In the genomic region with DNA sequence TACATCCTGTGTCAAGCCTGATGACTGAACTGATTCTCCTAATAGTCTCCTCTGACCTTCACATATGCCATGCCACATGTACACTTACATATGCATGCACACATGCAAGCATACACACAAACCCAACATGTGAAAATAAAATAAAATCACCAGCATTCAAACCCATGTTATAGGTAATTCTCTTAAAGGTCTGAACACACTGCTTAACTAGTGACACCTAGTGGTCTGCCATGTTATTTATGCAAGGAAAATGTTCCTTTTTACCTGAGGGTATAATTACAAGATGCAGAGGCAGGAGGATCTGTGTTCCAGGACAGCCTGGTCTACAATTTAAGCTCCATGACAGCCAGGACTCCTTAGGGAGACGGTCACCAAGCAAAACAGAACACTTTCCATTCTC, we compare ENCODE assay signal across 8 mouse cellular contexts. TPM values are rescaled to one million over a fixed set of nuclear protein-coding genes. Genes with fewer than 3 reads are reported as not detected.
A peak's percentile ranks its signal among the peaks of the same experiment; 100 is the strongest.
DNase-seq lines count a peak whose midpoint lies in the region; ATAC-seq and TF ChIP-seq lines count a peak whose summit lies in the region.

No protein-coding gene starts in this region.

- H3K27me3 ChIP-seq in hindbrain, postnatal 0 days (ENCODE audit: insufficient read depth, low read length), result no peaks in the 10 kb centered on the region
- H3K27me3 ChIP-seq in hindbrain, embryonic 10.5 days (ENCODE audit: insufficient read depth, poor library complexity, severe bottlenecking), result no peaks in the 10 kb centered on the region
- no peaks in the 10 kb centered on the region for H3K27me3 ChIP-seq in CH12.LX (replicated peaks)
- no peaks in the 10 kb centered on the region for H3K27me3 ChIP-seq in limb, embryonic 10.5 days (ENCODE audit: low read depth, poor library complexity, severe bottlenecking)

- H3K4me1 ChIP-seq in hindbrain, postnatal 0 days (ENCODE audit: insufficient read depth, low read length), result no peaks in the 10 kb centered on the region
- H3K4me1 ChIP-seq in hindbrain, embryonic 10.5 days (replicated peaks), result no peaks in the 10 kb centered on the region
- no peaks in the 10 kb centered on the region for H3K4me1 ChIP-seq in CH12.LX (ENCODE audit: control insufficient read depth in 1 of 2, insufficient read depth in 2 of 2)
- H3K4me1 ChIP-seq in limb, embryonic 10.5 days, result no peaks in the 10 kb centered on the region

- no peak for TF ChIP-seq EP300 in CH12.LX (IDR thresholded peaks at IDR 0.05; ENCODE audit: low read length)

- H3K79me2 ChIP-seq in CH12.LX (replicated peaks; ENCODE audit: control insufficient read depth, extremely low read depth, insufficient read depth, poor library complexity, severe bottlenecking), result no peaks in the 10 kb centered on the region

- peaks cover 26% of the 10 kb centered on the region for H3K36me3 ChIP-seq in hindbrain, postnatal 0 days (ENCODE audit: insufficient read depth, low read length)
- H3K36me3 ChIP-seq in hindbrain, embryonic 10.5 days, result peaks cover 94% of the 10 kb centered on the region
- H3K36me3 ChIP-seq in CH12.LX (replicated peaks in 1 of 2; ENCODE audit: control insufficient read depth in 1 of 2, insufficient read depth in 1 of 2, low read length in 1 of 2), result peaks cover 36 to 77% of the 10 kb centered on the region in 2 experiments
- peaks cover 90% of the 10 kb centered on the region for H3K36me3 ChIP-seq in limb, embryonic 10.5 days

- dilution Hi-C loops in CH12.LX (cut with MboI; ENCODE audit: extremely low pct_ligation_motif_present, extremely low pct_unique_long_range_greater_than_20kb, low sequenced_read_pairs), result no loop called here

- ATAC-seq in hindbrain, postnatal 0 days, result no peak

- H3K9me3 ChIP-seq in hindbrain, postnatal 0 days (ENCODE audit: low read length), result no peaks in the 10 kb centered on the region
- H3K9me3 ChIP-seq in hindbrain, embryonic 10.5 days, result no peaks in the 10 kb centered on the region
- no peaks in the 10 kb centered on the region for H3K9me3 ChIP-seq in CH12.LX (replicated peaks; ENCODE audit: low read length)
- H3K9me3 ChIP-seq in limb, embryonic 10.5 days (replicated peaks), result no peaks in the 10 kb centered on the region

- no peak for TF ChIP-seq POLR2A in CH12.LX (IDR thresholded peaks at IDR 0.05; ENCODE audit: low read depth, low read length)

- peak; percentile 64 for DNase-seq in hindbrain, postnatal 0 days (ENCODE audit: low spot score)
- DNase-seq in hindbrain, embryonic 10.5 days (ENCODE audit: low spot score), result no peak
- DNase-seq in 3T3-L1 (ENCODE audit: low read depth, low spot score), result peak; percentile 71
- peak; percentile 38 for DNase-seq in CH12.LX (ENCODE audit: extremely low read depth)
- peak; percentile 33 for DNase-seq in embryo, embryonic 11 days
- no peak for DNase-seq in limb, embryonic 10.5 days (ENCODE audit: low spot score)
- no peak for DNase-seq in gastrocnemius, postnatal 36 days
- no peak for DNase-seq in gastrocnemius, postnatal 4 days (ENCODE audit: low spot score in 2 of 2)

- TF ChIP-seq CTCF in hindbrain, postnatal 0 days (IDR thresholded peaks at IDR 0.05; ENCODE audit: low read depth), result peak; percentile 70
- peak; percentile 66 to 72; a peak in 3 of 4 replicates for TF ChIP-seq CTCF in CH12.LX (conservative IDR thresholded peaks at IDR 0.05 in 1 of 2, IDR thresholded peaks at IDR 0.05 in 1 of 2; ENCODE audit: low read depth in 2 of 2, low read length in 2 of 2)

- in situ Hi-C loops in CH12.LX (cut with MboI; ENCODE audit: low pct_ligation_motif_present, low pct_unique_long_range_greater_than_20kb, low sequenced_read_pairs), result no loop called here

- H3K4me2 ChIP-seq in hindbrain, postnatal 0 days (ENCODE audit: low read depth, low read length), result no peak overlapping the region
- H3K4me2 ChIP-seq in CH12.LX (ENCODE audit: insufficient read depth, low read depth, poor library complexity, severe bottlenecking), result no peak overlapping the region

- H3K4me3 ChIP-seq in hindbrain, postnatal 0 days (ENCODE audit: low read length), result no peak overlapping the region
- no peak overlapping the region for H3K4me3 ChIP-seq in hindbrain, embryonic 10.5 days
- no peak overlapping the region for H3K4me3 ChIP-seq in CH12.LX (replicated peaks in 1 of 3; ENCODE audit: low read depth in 2 of 3, low read length in 2 of 3, poor library complexity in 1 of 3)
- H3K4me3 ChIP-seq in limb, embryonic 10.5 days, result no peak overlapping the region

- TF ChIP-seq RAD21 in CH12.LX (IDR thresholded peaks at IDR 0.05; ENCODE audit: low read depth, low read length), result peak; percentile 64

- H3K27ac ChIP-seq in hindbrain, postnatal 0 days, result no peak overlapping the region
- no peak overlapping the region for H3K27ac ChIP-seq in hindbrain, embryonic 10.5 days
- no peak overlapping the region for H3K27ac ChIP-seq in CH12.LX (ENCODE audit: insufficient read depth, low read depth)
- no peak overlapping the region for H3K27ac ChIP-seq in limb, embryonic 10.5 days

- no peak overlapping the region for H3K9ac ChIP-seq in hindbrain, postnatal 0 days (replicated peaks; ENCODE audit: low read length)
- H3K9ac ChIP-seq in CH12.LX (ENCODE audit: insufficient read depth, low read depth), result no peak overlapping the region

- intact Hi-C loops in gastrocnemius, postnatal 36 days (cut with DNase I), result loop anchor here (2.0 kb wide), 1 partner anchor 90 kb away; no protein-coding TSS in a partner anchor

- 87% methylated on average over 1 of the region's 1 CpGs for WGBS in hindbrain, postnatal 0 days
- WGBS in hindbrain, embryonic 10.5 days, result 89% methylated on average over 1 of the region's 1 CpGs
- 86% methylated on average over 1 of the region's 1 CpGs for WGBS in limb, embryonic 10.5 days

TF ChIP-seq in CH12.LX, 34 proteins besides CTCF, POLR2A, EP300 and RAD21:
- TF ChIP-seq CHD1 (IDR thresholded peaks at IDR 0.05; ENCODE audit: low read depth, low read length) (no peak), ELF1 (IDR thresholded peaks at IDR 0.05; ENCODE audit: low read depth, low read length) (no peak), MAFK (IDR thresholded peaks at IDR 0.05; ENCODE audit: insufficient replicate concordance, low read length) (no peak), ZC3H11A (IDR thresholded peaks at IDR 0.05; ENCODE audit: low read depth, low read length) (no peak), SMC3 (IDR thresholded peaks at IDR 0.05; ENCODE audit: low read depth, low read length) (peak; percentile 61)
TF ChIP-seq in CH12.LX: peak in this region for 1.

RNA-seq across cellular contexts. Expression of gene Depdc7, which starts 32.1 kb away (rescaled TPM):
- total RNA-seq in hindbrain, postnatal 0 days (2014; rRNA removed), result 1.3 and 1.8 TPM in 2 replicates
- 0.59 and 1.2 TPM in 2 replicates for polyA plus RNA-seq in hindbrain, postnatal 0 days (2015; fragmentation: Nextera tagmentation; extraction: Ambion mirVana)
- polyA plus RNA-seq in hindbrain, embryonic 10.5 days (2016; fragmentation: Nextera tagmentation; extraction: Ambion mirVana), result 2.1 and 2.8 TPM in 2 replicates
- total RNA-seq in CH12.LX (2012; rRNA removed), result 4.3 and 5.0 TPM in 2 replicates
- 0.32 and 1.00 TPM in 2 replicates for total RNA-seq in CH12.LX (2014; rRNA removed)
- 0.63 and 0.81 TPM in 2 replicates for polyA plus RNA-seq in CH12.LX (2012; ENCODE audit: insufficient read length, low read depth)
- 1.8 and 2.7 TPM in 2 replicates for polyA plus RNA-seq in limb, embryonic 10.5 days (2016; fragmentation: Nextera tagmentation; extraction: Ambion mirVana)
- total RNA-seq in gastrocnemius, postnatal 36 days (2021), result 1 to 10 TPM; 1.4 to 1.7 TPM
- 1 to 10 TPM; 2.4 to 3.3 TPM for total RNA-seq in gastrocnemius, postnatal 4 days (2021)

RNA-seq across cellular contexts. Expression of gene Qser1, which starts 41.8 kb away (rescaled TPM):
- total RNA-seq in hindbrain, postnatal 0 days (2014; rRNA removed), result 12.2 and 14.1 TPM in 2 replicates
- 4.1 and 4.3 TPM in 2 replicates for polyA plus RNA-seq in hindbrain, postnatal 0 days (2015; fragmentation: Nextera tagmentation; extraction: Ambion mirVana)
- 7.1 and 9.8 TPM in 2 replicates for polyA plus RNA-seq in hindbrain, embryonic 10.5 days (2016; fragmentation: Nextera tagmentation; extraction: Ambion mirVana)
- total RNA-seq in CH12.LX (2012; rRNA removed) (3.3 and 3.7 TPM in 2 replicates), CH12.LX (2014; rRNA removed) (6.3 and 6.8 TPM in 2 replicates)
- polyA plus RNA-seq in CH12.LX (2012; ENCODE audit: insufficient read length, low read depth), result 9.5 and 10.2 TPM in 2 replicates
- 10.9 and 11.9 TPM in 2 replicates for polyA plus RNA-seq in limb, embryonic 10.5 days (2016; fragmentation: Nextera tagmentation; extraction: Ambion mirVana)
- 10 to 100 TPM; 50.3 to 58.0 TPM for total RNA-seq in gastrocnemius, postnatal 36 days (2021)
- total RNA-seq in gastrocnemius, postnatal 4 days (2021), result 10 to 100 TPM; 27.6 to 28.5 TPM

RNA-seq across cellular contexts. Expression of gene Pin1rt1, which starts 58.6 kb away (rescaled TPM):
- total RNA-seq in hindbrain, postnatal 0 days (2014; rRNA removed), result not detected in 2 replicates
- polyA plus RNA-seq in hindbrain, postnatal 0 days (2015; fragmentation: Nextera tagmentation; extraction: Ambion mirVana), result not detected in 2 replicates
- polyA plus RNA-seq in hindbrain, embryonic 10.5 days (2016; fragmentation: Nextera tagmentation; extraction: Ambion mirVana), result not detected in 2 replicates
- total RNA-seq in CH12.LX (2012; rRNA removed) (not detected in 2 replicates), CH12.LX (2014; rRNA removed) (not detected in 2 replicates)
- polyA plus RNA-seq in CH12.LX (2012; ENCODE audit: insufficient read length, low read depth), result not detected in 2 replicates
- 0.13 TPM in 1 of 2 replicates, not detected in the other for polyA plus RNA-seq in limb, embryonic 10.5 days (2016; fragmentation: Nextera tagmentation; extraction: Ambion mirVana)
- total RNA-seq in gastrocnemius, postnatal 36 days (2021), result not detected
- total RNA-seq in gastrocnemius, postnatal 4 days (2021), result not detected

Comparison
In these comparisons a context has a peak if more than half of its experiments do, and no peak if none do; other contexts are left out.
1. DNase-seq: peak in hindbrain, postnatal 0 days (single experiment), 3T3-L1 (single experiment), CH12.LX (single experiment) and embryo, embryonic 11 days (single experiment); none in hindbrain, embryonic 10.5 days (single experiment), limb, embryonic 10.5 days (single experiment), gastrocnemius, postnatal 36 days (0 of 2) and gastrocnemius, postnatal 4 days (0 of 2).